Mouse (Mus musculus): ENCODE measurements around the gene Pigl.

Pigl gene

DNA sequence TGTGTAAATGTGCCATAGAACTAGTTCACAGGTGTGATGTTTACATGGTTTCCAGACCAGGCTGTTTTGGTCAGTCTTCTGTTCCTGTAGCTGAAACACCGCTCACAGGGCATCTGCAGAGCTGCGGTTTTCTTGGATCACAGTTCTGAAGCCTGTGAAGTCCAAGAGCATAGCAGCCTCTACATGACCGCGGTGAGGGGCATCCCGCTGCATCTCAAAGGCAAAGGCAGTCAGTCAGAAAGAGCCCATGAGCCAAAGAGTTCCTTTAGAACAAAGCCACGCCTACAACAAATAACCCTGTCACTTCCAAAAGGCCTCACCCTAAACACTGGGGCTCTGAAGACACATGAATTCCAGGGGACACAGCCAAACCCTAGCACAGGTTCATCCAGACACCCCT is 55.1 kb downstream of the Pigl start:
- DNase-seq (ENCODE audit: low spot score) = no peak

DNA sequence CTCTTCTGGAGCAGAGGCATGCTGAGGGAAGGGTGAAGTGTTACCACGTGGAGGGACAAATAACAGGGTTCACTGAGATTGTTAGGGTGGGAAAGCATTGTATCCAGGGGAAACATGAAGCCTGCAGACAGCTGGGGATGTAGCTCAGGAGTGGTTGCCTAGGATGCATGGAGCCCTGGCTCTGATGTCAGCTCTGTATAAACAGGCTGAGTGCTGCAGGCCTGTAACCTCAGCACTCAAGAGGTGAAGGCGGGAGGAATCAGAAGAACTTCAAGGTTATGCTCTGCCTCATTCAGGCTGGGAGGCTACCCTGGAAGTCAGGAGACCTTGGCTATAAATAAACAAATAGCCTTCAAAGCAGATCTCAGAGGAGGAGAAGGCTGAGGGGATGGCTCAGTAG is 60.7 kb downstream of the Pigl start:
- no peak for DNase-seq (ENCODE audit: low spot score)

GRCm38 (mm10) chr11:62522283-62522682 is 64.0 kb downstream of the Pigl start:
- no peak for DNase-seq (ENCODE audit: low spot score)

- no peak for DNase-seq (ENCODE audit: low spot score)
Observed at GRCm38 (mm10) chr11:62537089-62537488, 78.8 kb downstream of the Pigl start.

DNA sequence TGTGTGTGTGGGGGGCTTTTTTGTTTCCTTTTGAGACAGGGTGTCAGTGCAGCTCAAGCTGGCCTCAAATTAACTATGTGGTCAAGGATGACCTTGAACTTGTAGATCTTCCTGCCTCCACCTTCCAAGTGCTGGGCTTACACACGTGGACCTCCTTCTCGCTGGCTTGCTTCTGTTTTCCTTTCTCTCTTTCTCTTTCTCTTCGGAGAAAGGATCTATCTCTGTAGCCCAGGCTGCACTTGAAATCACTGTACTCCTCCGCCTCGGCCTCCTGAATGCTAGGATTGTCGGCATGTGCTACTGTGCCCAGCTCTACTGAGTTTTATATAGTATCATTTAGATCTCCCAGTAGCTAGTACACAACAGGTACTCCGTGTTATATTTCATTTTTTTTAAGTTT is 79.3 kb downstream of the Pigl start:
- DNase-seq (ENCODE audit: low spot score) = no peak

GRCm38 (mm10) chr11:62538321-62539088 is 80.2 kb downstream of the Pigl start:
- peak; percentile 36 for DNase-seq (ENCODE audit: low spot score)

DNA sequence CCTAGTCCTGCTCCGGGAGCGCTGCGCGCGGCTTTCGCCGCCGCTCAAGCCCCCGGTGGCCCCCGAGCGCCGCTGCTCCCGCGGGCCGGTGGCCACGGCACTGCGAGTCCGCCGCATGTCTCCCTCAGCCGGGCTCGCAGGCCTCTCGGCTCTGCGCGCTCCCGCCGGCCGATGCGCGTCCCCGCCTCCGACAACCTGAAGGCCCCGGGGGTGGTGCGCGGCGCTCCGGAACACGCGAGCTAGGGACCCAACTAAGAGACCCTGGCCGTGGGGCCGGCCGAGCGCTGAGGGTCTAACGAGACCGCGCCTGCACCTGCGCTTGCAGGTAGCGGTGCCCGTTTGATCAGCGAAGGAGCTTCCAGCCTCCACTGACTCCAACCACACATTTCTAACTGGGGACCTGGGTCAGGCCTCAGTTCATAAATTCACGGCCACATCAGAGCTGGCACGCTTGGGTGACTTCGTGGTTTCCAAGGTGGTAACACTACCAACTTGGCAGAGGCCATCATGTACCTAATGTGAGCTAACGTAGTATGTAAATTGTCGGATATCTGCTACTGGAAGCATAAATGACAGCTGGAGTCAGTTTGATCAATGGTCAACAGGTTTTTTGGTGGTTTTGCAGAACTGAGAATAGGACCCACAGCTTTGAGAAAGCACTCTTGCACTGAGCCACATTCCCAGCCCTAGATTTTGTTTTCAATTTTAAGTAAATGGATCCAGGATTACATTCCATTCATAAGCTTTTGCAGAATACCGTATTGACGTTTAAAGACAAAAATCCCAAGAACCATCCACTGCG is 81.0 kb downstream of the Pigl start, which contains the start of gene Cenpv:
Gene Cenpv (minus strand): TSS at position 173 of the 802 bp plus-strand sequence.
- DNase-seq (ENCODE audit: low spot score) = peak; percentile 71

- DNase-seq (ENCODE audit: low spot score) = no peak
Observed at GRCm38 (mm10) chr11:62540167-62540566, 81.9 kb downstream of the Pigl start.

- DNase-seq (ENCODE audit: low spot score) = no peak
Observed at GRCm38 (mm10) chr11:62540969-62541368, 82.7 kb downstream of the Pigl start.

- no peak for DNase-seq (ENCODE audit: low spot score)
Observed at GRCm38 (mm10) chr11:62541581-62541980, 83.3 kb downstream of the Pigl start.

GRCm38 (mm10) chr11:62543991-62544390 is 85.7 kb downstream of the Pigl start:
- DNase-seq (ENCODE audit: low spot score) = no peak

DNA sequence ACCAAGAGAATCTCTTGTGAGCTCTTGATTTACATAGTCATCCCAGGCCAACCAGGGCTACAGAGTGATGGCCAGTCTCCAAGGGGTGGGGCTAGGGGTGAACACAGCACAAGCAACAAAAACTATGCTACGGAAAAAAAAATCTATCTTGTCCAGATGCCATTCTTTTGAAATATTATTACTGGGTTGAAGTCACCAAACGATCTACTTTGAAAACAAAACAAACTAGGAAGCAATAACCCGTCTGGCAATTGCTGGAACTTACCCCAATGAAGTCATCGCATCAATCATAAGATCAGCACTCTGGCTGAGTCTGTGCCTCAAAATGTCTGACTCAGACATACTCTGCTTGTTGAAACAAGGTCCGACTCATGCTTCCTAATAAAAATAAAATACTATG is 91.5 kb downstream of the Pigl start:
- peak; percentile 79 for DNase-seq (ENCODE audit: low spot score)

- peak; percentile 90 for DNase-seq (ENCODE audit: low spot score)
Observed at GRCm38 (mm10) chr11:62550227-62550685, 92.0 kb downstream of the Pigl start.

DNA sequence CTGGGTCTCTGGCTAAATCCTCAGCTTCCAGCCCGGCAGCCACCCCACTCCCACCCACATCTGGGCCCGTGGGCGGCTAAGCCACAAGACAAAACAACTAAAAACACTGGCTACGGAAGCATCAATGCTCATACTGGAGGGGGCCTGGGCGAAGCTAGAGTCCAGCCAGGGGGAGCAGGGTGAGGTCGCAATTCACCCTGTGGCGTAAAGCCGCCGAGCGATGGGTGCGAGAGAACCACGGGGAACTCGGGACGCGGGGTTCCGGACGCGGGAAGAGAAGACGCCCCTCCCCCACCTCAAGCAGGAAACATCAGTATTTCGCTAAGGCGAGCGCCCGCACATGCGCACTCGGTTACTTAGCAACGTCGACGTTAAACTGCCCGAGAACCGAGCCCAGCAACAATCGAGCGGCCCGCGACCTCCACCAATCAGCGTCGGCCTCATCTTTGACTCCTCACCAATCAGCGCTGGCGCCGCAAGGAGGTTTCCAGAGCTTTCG is 92.5 kb downstream of the Pigl start, which contains the start of gene Ubb:
Gene Ubb (plus strand): TSS at position 445 of the 499 bp plus-strand sequence.
- DNase-seq (ENCODE audit: low spot score) = peak; percentile 100

DNA sequence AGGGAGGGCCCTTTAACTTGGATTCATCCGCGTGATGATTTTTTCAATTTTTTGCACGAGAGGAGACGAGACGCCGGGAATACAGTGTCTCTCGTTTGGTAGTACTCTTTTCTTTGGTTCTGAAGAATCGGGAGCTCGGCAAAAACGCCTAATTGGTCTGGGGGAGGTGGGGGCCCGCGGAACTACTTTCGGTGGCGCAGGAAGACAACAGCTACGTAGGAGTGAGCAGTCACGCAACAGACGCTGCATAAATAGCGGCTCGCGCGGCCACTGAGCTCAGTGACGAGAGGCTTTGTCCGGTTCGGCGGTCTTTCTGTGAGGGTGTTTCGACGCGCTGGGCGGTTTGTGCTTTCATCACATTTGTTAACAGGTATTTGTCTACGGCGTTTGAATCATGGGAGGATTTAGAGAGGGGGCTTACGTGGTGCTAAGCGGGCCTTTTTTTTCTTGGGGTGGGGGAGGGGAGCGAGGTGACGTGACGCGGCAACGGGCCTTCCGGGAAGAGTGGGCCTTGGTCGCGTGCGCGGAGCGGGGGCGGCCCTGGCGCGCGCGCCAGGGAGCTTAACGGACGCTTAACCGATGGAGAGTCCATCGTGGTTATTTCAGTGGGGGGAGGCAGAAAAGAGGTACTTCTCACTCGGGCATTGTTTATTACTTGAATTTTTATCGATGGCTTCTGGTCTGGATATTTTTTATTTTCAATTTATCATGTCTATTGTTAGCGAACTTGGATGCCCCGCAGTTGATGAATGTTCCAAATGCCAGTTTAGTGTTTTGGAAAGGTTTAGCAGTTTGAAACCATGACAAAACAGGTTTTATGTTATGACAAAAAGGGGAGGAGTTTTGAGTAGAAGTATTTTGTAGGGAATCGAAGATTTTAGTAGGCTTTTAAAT is 93.2 kb downstream of the Pigl start:
- DNase-seq (ENCODE audit: low spot score) = peak; percentile 91

GRCm38 (mm10) chr11:62553186-62553585 is 94.9 kb downstream of the Pigl start:
- DNase-seq (ENCODE audit: low spot score) = no peak

DNA sequence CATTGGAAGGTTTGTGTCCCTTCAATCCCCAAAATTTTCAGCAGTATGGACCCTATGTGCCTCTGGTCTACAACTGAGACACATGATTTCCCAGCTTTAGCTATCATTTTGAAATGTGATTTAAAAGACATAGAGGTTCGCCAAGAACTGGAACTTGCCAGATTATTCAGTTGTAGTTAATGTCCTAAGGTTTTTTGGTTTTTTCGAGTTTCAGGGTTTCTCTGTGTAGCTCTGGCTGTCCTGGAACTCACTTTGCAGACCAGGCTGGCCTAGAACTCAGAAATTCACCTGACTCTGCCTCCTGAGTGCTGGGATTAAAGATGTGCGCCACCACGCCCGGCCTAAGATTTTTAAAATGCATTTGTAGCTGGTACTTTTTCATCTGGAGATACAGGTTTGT is 95.4 kb downstream of the Pigl start:
- DNase-seq (ENCODE audit: low spot score) = no peak

GRCm38 (mm10) chr11:62554163-62554855 is 96.0 kb downstream of the Pigl start:
- DNase-seq (ENCODE audit: low spot score) = no peak

DNA sequence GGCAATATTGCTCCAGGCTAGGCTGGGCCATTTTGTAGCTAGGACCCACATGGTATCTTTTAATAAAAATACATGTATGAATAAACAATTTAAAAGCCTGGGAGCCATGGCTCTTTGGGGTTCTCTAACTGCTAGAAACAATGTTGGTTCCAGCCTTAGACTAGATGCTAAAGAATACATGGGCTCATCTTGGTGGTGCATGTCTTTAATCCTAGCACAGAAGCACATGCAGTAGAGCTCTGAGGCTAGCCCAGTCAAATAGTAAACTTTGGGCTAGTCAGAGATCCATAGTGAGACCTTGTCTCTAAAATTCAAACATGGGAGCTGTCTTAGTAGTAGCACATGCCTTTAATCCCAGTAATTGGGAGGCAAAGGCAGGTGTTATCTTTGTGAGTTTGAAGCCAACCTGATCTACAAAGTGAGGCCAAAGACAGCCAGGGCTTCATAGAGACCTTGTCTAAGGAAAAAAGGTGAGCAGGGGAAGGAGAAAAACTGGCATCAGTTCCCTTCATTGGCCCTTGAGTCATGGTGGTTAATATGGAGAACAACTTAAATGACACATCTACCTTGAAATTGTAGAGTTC is 96.8 kb downstream of the Pigl start:
- DNase-seq (ENCODE audit: low spot score) = no peak

DNA sequence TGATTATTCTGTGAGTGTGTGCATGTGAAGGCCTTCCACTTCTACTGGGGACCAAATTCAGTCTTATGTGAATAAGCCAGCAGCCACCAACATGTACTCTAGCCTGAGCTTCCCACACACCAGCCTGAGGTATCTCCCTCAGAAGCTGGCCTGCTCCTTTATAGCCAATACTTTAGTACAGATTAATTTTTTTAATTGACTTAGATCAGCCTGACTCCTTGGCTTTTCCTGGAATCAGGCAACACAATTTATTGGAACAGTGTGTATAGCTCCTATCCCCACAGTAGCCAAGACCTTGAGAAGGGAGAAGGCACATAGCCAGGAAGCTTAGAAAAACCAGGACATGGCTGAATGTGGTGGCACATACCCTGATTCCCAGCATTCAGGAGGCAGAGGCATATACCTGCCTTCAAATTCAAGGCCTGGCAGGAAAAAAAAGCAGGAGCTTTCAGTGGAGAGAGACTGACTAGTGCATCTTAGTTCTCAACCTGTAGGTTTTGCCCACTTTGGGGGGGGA is 97.7 kb downstream of the Pigl start:
- DNase-seq (ENCODE audit: low spot score) = no peak

DNA sequence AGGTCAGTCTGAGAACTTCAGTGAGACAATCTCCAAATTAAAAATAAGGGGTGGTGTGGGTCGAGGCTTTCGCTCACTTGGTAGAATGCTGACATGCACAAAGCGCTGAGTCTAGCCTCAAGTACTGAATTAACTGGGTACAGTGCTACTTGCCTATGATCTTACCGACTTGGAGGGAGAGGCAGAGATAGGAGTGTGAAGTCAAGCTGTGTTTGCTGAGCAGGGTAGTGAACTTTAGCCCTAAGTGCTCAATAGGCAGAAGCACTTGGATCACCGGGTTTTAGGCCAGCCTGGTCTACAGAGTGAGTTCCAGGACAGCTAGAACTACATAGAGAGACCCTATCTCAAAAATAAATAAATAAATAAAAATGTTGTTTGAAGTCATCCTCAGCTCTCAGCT is 98.9 kb downstream of the Pigl start:
- no peak for DNase-seq (ENCODE audit: low spot score)
